Mouse (Mus musculus) lung, adult 10 weeks (tissue): ENCODE measurements around the gene Defb22. TPM values are rescaled to one million over a fixed set of nuclear protein-coding genes. Genes with fewer than 3 reads are reported as not detected.

Experiments used
- polyA plus RNA-seq: library from polyadenylated mRNA; stranded (reverse); fragments of 350-450 nt; fragmentation: Illumina TruSeq; extraction: RNeasy Lipid Tissue Mini Kit (QIAGEN cat#74804); gene quantifications from one replicate; pipeline ENCODE4 v1.2.3, GENCODE M21; 2014; ENCODE audit warnings: low read depth, low replicate concordance; ENCODE audit not compliant: insufficient read depth

The Defb22 gene
- polyA plus RNA-seq: not detected

GRCm38 (mm10) chr2:152490038-152490437 lies at the start of gene Defb22:
Defb22 (minus strand) TSS chr2:152490138.

GRCm38 (mm10) chr2:152517981-152518380 lies 28.0 kb upstream of the Defb22 start, which contains the start of gene Defb28:
Defb28 (plus strand) TSS chr2:152518255.

GRCm38 (mm10) chr2:152511592-152511991 lies 21.7 kb upstream of the Defb22 start, which contains the start of gene Defb26:
Defb26 (minus strand) TSS chr2:152511692.

GRCm38 (mm10) chr2:152476763-152477162 lies 13.2 kb downstream of the Defb22 start, which contains the start of gene Defb20:
Defb20 (plus strand) TSS chr2:152477063.

GRCm38 (mm10) chr2:152464570-152465150 lies 25.3 kb downstream of the Defb22 start, which contains the start of gene Defb23:
Defb23 (minus strand) TSS chr2:152464620.

Other genes with a start within 250 kb of the Defb22 start
- gene Tbc1d20, start 196.3 kb downstream of the Defb22 start, polyA plus RNA-seq: 38.9 TPM
- 61.4 TPM for gene Rbck1, start 157.5 kb downstream of the Defb22 start, polyA plus RNA-seq
- 4.1 TPM for gene Trib3, start 146.1 kb downstream of the Defb22 start, polyA plus RNA-seq
- not detected for gene Nrsn2, start 113.5 kb downstream of the Defb22 start, polyA plus RNA-seq
- 1.6 TPM for gene Sox12, start 92.1 kb downstream of the Defb22 start, polyA plus RNA-seq
- 3.9 TPM for gene Zcchc3, start 75.1 kb downstream of the Defb22 start, polyA plus RNA-seq
- 11.0 TPM for gene 6820408C15Rik, start 74.6 kb downstream of the Defb22 start, polyA plus RNA-seq
- not detected for gene Defb23, start 25.5 kb downstream of the Defb22 start, polyA plus RNA-seq
- gene Defb20, start 13.1 kb downstream of the Defb22 start, polyA plus RNA-seq: not detected
- gene Defb26, start 21.6 kb upstream of the Defb22 start, polyA plus RNA-seq: not detected
- gene Defb28, start 28.1 kb upstream of the Defb22 start, polyA plus RNA-seq: not detected
- gene Defb29, start 50.0 kb upstream of the Defb22 start, polyA plus RNA-seq: not detected
- not detected for gene Gm17416, start 79.2 kb upstream of the Defb22 start, polyA plus RNA-seq
- gene Defb21, start 82.6 kb upstream of the Defb22 start, polyA plus RNA-seq: not detected
- gene Defb19, start 90.2 kb upstream of the Defb22 start, polyA plus RNA-seq: not detected
- not detected for gene Defb45, start 109.3 kb upstream of the Defb22 start, polyA plus RNA-seq
- gene Defb36, start 114.2 kb upstream of the Defb22 start, polyA plus RNA-seq: not detected
- 2.9 TPM for gene Defb25, start 132.9 kb upstream of the Defb22 start, polyA plus RNA-seq
- 10.7 TPM for gene Rem1, start 136.8 kb upstream of the Defb22 start, polyA plus RNA-seq
- gene H13, start 179.3 kb upstream of the Defb22 start, polyA plus RNA-seq: 64.5 TPM
- gene Mcts2, start 196.9 kb upstream of the Defb22 start, polyA plus RNA-seq: 6.4 TPM
- 241 TPM for gene Id1, start 246.1 kb upstream of the Defb22 start, polyA plus RNA-seq